Mouse (Mus musculus) MEL (cell line): ENCODE data around the gene Gm10837. TPM values are rescaled to one million over a fixed set of nuclear protein-coding genes. Genes with fewer than 3 reads are reported as not detected.

Experiments
- DNase-seq: peaks from one replicate; pipeline ENCODE4 v3.0.0; 2011; ENCODE audit warnings: low read depth, low spot score
- H3K27ac ChIP-seq: 2 replicates; pipeline ENCODE4 v1.5.1; 2012; ENCODE audit warnings: low read depth, mild to moderate bottlenecking, control low read depth, low read length, moderate library complexity; ENCODE audit not compliant: control insufficient read depth
- H3K27me3 ChIP-seq, 2 experiments: fragments of 150-350 bp in 1 of 2; sonication (generic) in 1 of 2; 2 replicates each; pipeline ENCODE4 v1.6.1; 2012; ENCODE audit warnings: low read length in 2 of 2, mild to moderate bottlenecking in 2 of 2, improper control_type of control experiment in 1 of 2, moderate library complexity in 1 of 2; ENCODE audit not compliant: insufficient read depth in 2 of 2, control insufficient read depth in 1 of 2
- H3K36me3 ChIP-seq, 2 experiments: 2 replicates each; pipeline ENCODE4 v1.6.1; 2012 to 2014; ENCODE audit warnings: low read length in 2 of 2, improper control_type of control experiment in 1 of 2, inconsistent platforms in 1 of 2, mild to moderate bottlenecking in 1 of 2; ENCODE audit not compliant: insufficient read depth in 2 of 2, control insufficient read depth in 1 of 2
- H3K4me1 ChIP-seq, 2 experiments: fragments of 150-350 bp in 1 of 2; sonication (generic) in 1 of 2; 2 replicates each; pipeline ENCODE4 v1.6.1; 2012; ENCODE audit warnings: low read length in 2 of 2, improper control_type of control experiment in 1 of 2, mild to moderate bottlenecking in 1 of 2; ENCODE audit not compliant: insufficient read depth in 2 of 2, control insufficient read depth in 1 of 2
- H3K4me3 ChIP-seq, 2 experiments: fragments of 150-350 bp in 1 of 2; sonication (generic) in 1 of 2; 2 replicates each; pipeline ENCODE4 v1.5.1; 2012; ENCODE audit warnings: low read depth in 2 of 2, low read length in 2 of 2, mild to moderate bottlenecking in 2 of 2, moderate library complexity in 2 of 2, control low read depth in 1 of 2, improper control_type of control experiment in 1 of 2; ENCODE audit not compliant: control insufficient read depth in 1 of 2, insufficient read depth in 1 of 2
- H3K79me2 ChIP-seq: 2 replicates; pipeline ENCODE4 v1.6.1; 2012; ENCODE audit warnings: mild to moderate bottlenecking, low read length, moderate library complexity; ENCODE audit not compliant: control insufficient read depth, poor library complexity, insufficient read depth
- H3K9ac ChIP-seq: 2 replicates; pipeline ENCODE4 v1.6.1; 2012; ENCODE audit warnings: low read depth, mild to moderate bottlenecking, control low read depth, low read length, moderate library complexity; ENCODE audit not compliant: control insufficient read depth, poor library complexity, severe bottlenecking
- H3K9me3 ChIP-seq: fragments of 150-350 bp; sonication (generic); replicated peaks from 2 replicates; pipeline ENCODE4 v1.6.1; 2012; ENCODE audit warnings: mild to moderate bottlenecking, low read length, improper control_type of control experiment, moderate library complexity; ENCODE audit not compliant: insufficient read depth
- BHLHE40 ChIP-seq: IDR thresholded peaks from 2 replicates; pipeline ENCODE4 v1.6.1; 2012; ENCODE audit warnings: low read depth, mild to moderate bottlenecking, inconsistent platforms, low read length, improper control_type of control experiment, borderline replicate concordance
- CHD1 ChIP-seq: IDR thresholded peaks from 2 replicates; pipeline ENCODE4 v1.6.1; 2012; ENCODE audit warnings: low read depth, mild to moderate bottlenecking, inconsistent platforms, low read length, improper control_type of control experiment
- CHD2 ChIP-seq: IDR thresholded peaks from 2 replicates; pipeline ENCODE4 v1.6.1; 2011; ENCODE audit warnings: low read length, improper control_type of control experiment
- CTCF ChIP-seq, 3 experiments: IDR thresholded peaks in 2 of 3; conservative IDR thresholded peaks in 1 of 3; 2 replicates each; pipeline ENCODE4 v1.5.1; 2011 to 2012; ENCODE audit warnings: low read length in 3 of 3, low read depth in 2 of 3, mild to moderate bottlenecking in 2 of 3, improper control_type of control experiment in 1 of 3, inconsistent platforms in 1 of 3, mixed read lengths in 1 of 3, moderate library complexity in 1 of 3; ENCODE audit not compliant: control insufficient read depth in 1 of 3, insufficient read depth in 1 of 3, poor library complexity in 1 of 3, severe bottlenecking in 1 of 3
- E2F4 ChIP-seq: IDR thresholded peaks from 2 replicates; pipeline ENCODE4 v1.6.1; 2011; ENCODE audit warnings: low read depth, low read length, improper control_type of control experiment, borderline replicate concordance
- ELF1 ChIP-seq: IDR thresholded peaks from 2 replicates; pipeline ENCODE4 v1.6.1; 2014; ENCODE audit warnings: low read depth, mild to moderate bottlenecking, inconsistent platforms, low read length, improper control_type of control experiment, moderate library complexity
- ETS1 ChIP-seq: IDR thresholded peaks from 2 replicates; pipeline ENCODE4 v1.6.1; 2012; ENCODE audit warnings: low read depth, mild to moderate bottlenecking, inconsistent platforms, low read length, improper control_type of control experiment, moderate library complexity
- GABPA ChIP-seq: IDR thresholded peaks from 2 replicates; pipeline ENCODE4 v1.6.1; 2012; ENCODE audit warnings: low read depth, mild to moderate bottlenecking, inconsistent platforms, low read length, improper control_type of control experiment, moderate library complexity
- GATA1 ChIP-seq: IDR thresholded peaks from 2 replicates; pipeline ENCODE4 v1.6.1; 2011; ENCODE audit warnings: low read depth, low read length, improper control_type of control experiment
- HCFC1 ChIP-seq: IDR thresholded peaks from 2 replicates; pipeline ENCODE4 v1.6.1; 2012; ENCODE audit warnings: low read depth, mild to moderate bottlenecking, inconsistent platforms, low read length, improper control_type of control experiment, moderate library complexity
- JUND ChIP-seq: IDR thresholded peaks from 2 replicates; pipeline ENCODE4 v1.6.1; 2011; ENCODE audit warnings: low read depth, mild to moderate bottlenecking, improper control_type of control experiment, low read length
- MAFK ChIP-seq: IDR thresholded peaks from 2 replicates; pipeline ENCODE4 v1.6.1; 2011; ENCODE audit warnings: low read depth, mild to moderate bottlenecking, low read length, improper control_type of control experiment, borderline replicate concordance
- MAX ChIP-seq: IDR thresholded peaks from 2 replicates; pipeline ENCODE4 v1.6.1; 2011; ENCODE audit warnings: low read length, improper control_type of control experiment
- MEF2A ChIP-seq: IDR thresholded peaks from 2 replicates; pipeline ENCODE4 v1.6.1; 2014; ENCODE audit warnings: low read depth, mild to moderate bottlenecking, inconsistent platforms, low read length, improper control_type of control experiment; ENCODE audit not compliant: poor library complexity, insufficient replicate concordance, severe bottlenecking; ENCODE audit errors: extremely low read depth
- MXI1 ChIP-seq: IDR thresholded peaks from 2 replicates; pipeline ENCODE4 v1.6.1; 2011; ENCODE audit warnings: mild to moderate bottlenecking, low read depth, low read length, improper control_type of control experiment
- MYC ChIP-seq: IDR thresholded peaks from 2 replicates; pipeline ENCODE4 v1.6.1; 2011; ENCODE audit warnings: low read depth, mild to moderate bottlenecking, low read length, improper control_type of control experiment, moderate library complexity
- POLR2AphosphoS2 ChIP-seq: IDR thresholded peaks from 2 replicates; pipeline ENCODE4 v1.6.1; 2011; ENCODE audit warnings: low read length, improper control_type of control experiment
- POLR2AphosphoS5 ChIP-seq: IDR thresholded peaks from 2 replicates; pipeline ENCODE4 v1.6.1; 2012; ENCODE audit warnings: low read depth, borderline replicate concordance, mild to moderate bottlenecking, inconsistent platforms, low read length, moderate library complexity, mixed read lengths
- SIN3A ChIP-seq: IDR thresholded peaks from 2 replicates; pipeline ENCODE4 v1.6.1; 2012; ENCODE audit warnings: low read length, improper control_type of control experiment, inconsistent platforms
- SMC3 ChIP-seq: IDR thresholded peaks from 2 replicates; pipeline ENCODE4 v1.6.1; 2011; ENCODE audit warnings: low read depth, low read length, improper control_type of control experiment
- TAL1 ChIP-seq: IDR thresholded peaks from 2 replicates; pipeline ENCODE4 v1.6.1; 2012; ENCODE audit warnings: mild to moderate bottlenecking, inconsistent platforms, low read length, moderate library complexity, mixed read lengths
- TBP ChIP-seq: IDR thresholded peaks from 2 replicates; pipeline ENCODE4 v1.8.0; 2011; ENCODE audit warnings: low read depth, low read length, improper control_type of control experiment
- TCF12 ChIP-seq: IDR thresholded peaks from 2 replicates; pipeline ENCODE4 v1.6.1; 2014; ENCODE audit warnings: low read depth, mild to moderate bottlenecking, inconsistent platforms, low read length, improper control_type of control experiment, moderate library complexity
- UBTF ChIP-seq: IDR thresholded peaks from 2 replicates; pipeline ENCODE4 v1.6.1; 2012; ENCODE audit warnings: low read depth, mild to moderate bottlenecking, inconsistent platforms, low read length, improper control_type of control experiment, moderate library complexity, borderline replicate concordance; ENCODE audit not compliant: insufficient read depth
- USF1 ChIP-seq: IDR thresholded peaks from 2 replicates; pipeline ENCODE4 v1.6.1; 2014; ENCODE audit warnings: low read depth, mild to moderate bottlenecking, inconsistent platforms, low read length, improper control_type of control experiment, moderate library complexity
- USF2 ChIP-seq, 2 experiments: IDR thresholded peaks; 2 replicates each; pipeline ENCODE4 v1.6.1; 2011 to 2012; ENCODE audit warnings: improper control_type of control experiment in 2 of 2, low read length in 2 of 2, borderline replicate concordance in 1 of 2, inconsistent platforms in 1 of 2, low read depth in 1 of 2, mild to moderate bottlenecking in 1 of 2; ENCODE audit not compliant: insufficient read depth in 1 of 2
- ZNF384 ChIP-seq: IDR thresholded peaks from 2 replicates; pipeline ENCODE4 v1.6.1; 2012; ENCODE audit warnings: low read depth, mild to moderate bottlenecking, inconsistent platforms, low read length, improper control_type of control experiment
- polyA plus RNA-seq, 2 experiments: library from polyadenylated mRNA; stranded (reverse) in 1 of 2; unstranded in 1 of 2; fragments of >175 nt in 1 of 2; fragments of >200 nt in 1 of 2; gene quantifications; 2 replicates each; pipeline versions ENCODE4 v1.2.1 to v1.2.4; 2012; ENCODE audit warnings: low replicate concordance in 2 of 2, low read depth in 1 of 2; ENCODE audit not compliant: insufficient read length in 2 of 2, insufficient read depth in 1 of 2, missing spikeins in 1 of 2
- total RNA-seq: library from RNA; depleted of rRNA; stranded (reverse); fragments of 300-350 nt; gene quantifications from 2 replicates; pipeline ENCODE4 v1.2.3, GENCODE M21; 2012

Gene Gm10837
- total and polyA plus RNA-seq, 3 experiments: not detected

- Histone ChIP-seq H3K79me2 (no peaks in the 10 kb centered on the region), H3K9me3 (no peaks in the 10 kb centered on the region), H3K36me3 (no peaks in the 10 kb centered on the region), H3K4me1 (no peaks in the 10 kb centered on the region), H3K27me3 (no peaks in the 10 kb centered on the region), H3K27ac (no peak overlapping the region), H3K9ac (no peak overlapping the region), H3K4me3 (no peak overlapping the region)
- DNase-seq: no peak
- TF ChIP-seq TBP: no peak
- TF ChIP-seq MYC: no peak
- no peak for TF ChIP-seq SIN3A
- TF ChIP-seq SMC3: no peak
These were observed 9.2 kb upstream of the Gm10837 start for GRCm38 (mm10) chr14:122481181-122481580.

GRCm38 (mm10) chr14:122482081-122483023 is 8.0 kb upstream of the Gm10837 start:
- Histone ChIP-seq H3K79me2 (no peaks in the 10 kb centered on the region), H3K4me1 (no peaks in the 10 kb centered on the region)
- no peak for DNase-seq

GRCm38 (mm10) chr14:122483024-122483385 is 7.4 kb upstream of the Gm10837 start:
- no peak for DNase-seq
- H3K79me2 ChIP-seq: no peaks in the 10 kb centered on the region
- no peaks in the 10 kb centered on the region for H3K27me3 ChIP-seq
- H3K9ac ChIP-seq: no peak overlapping the region
- no peaks in the 10 kb centered on the region for H3K9me3 ChIP-seq
- H3K27ac ChIP-seq: no peak overlapping the region
- H3K36me3 ChIP-seq: no peaks in the 10 kb centered on the region
- no peak overlapping the region for H3K4me3 ChIP-seq
- no peaks in the 10 kb centered on the region for H3K4me1 ChIP-seq
- TF ChIP-seq MAFK: no peak
- no peak for TF ChIP-seq USF1
- no peak for TF ChIP-seq TBP
- TF ChIP-seq BHLHE40: no peak
- no peak for TF ChIP-seq HCFC1
- TF ChIP-seq JUND: no peak
- no peak for TF ChIP-seq POLR2AphosphoS5
- TF ChIP-seq USF2 (IDR thresholded peaks at IDR 0.05; ENCODE audit: borderline replicate concordance in 1 of 2, insufficient read depth in 1 of 2, low read depth in 1 of 2, low read length in 2 of 2): no peak
- TF ChIP-seq CHD2: no peak
- no peak for TF ChIP-seq ZNF384
- no peak for TF ChIP-seq CTCF (IDR thresholded peaks at IDR 0.05 in 2 of 3, conservative IDR thresholded peaks at IDR 0.05 in 1 of 3; ENCODE audit: control insufficient read depth in 1 of 3, insufficient read depth in 1 of 3, low read depth in 2 of 3, low read length in 3 of 3, poor library complexity in 1 of 3, severe bottlenecking in 1 of 3)
- TF ChIP-seq UBTF: no peak
- no peak for TF ChIP-seq POLR2AphosphoS2
- TF ChIP-seq TCF12: no peak
- no peak for TF ChIP-seq MXI1
- TF ChIP-seq CHD1: no peak
- TF ChIP-seq ETS1: no peak
- no peak for TF ChIP-seq TAL1

More at GRCm38 (mm10) chr14:122482081-122483023, 8.0 kb upstream of the Gm10837 start:
- no peaks in the 10 kb centered on the region for H3K36me3 ChIP-seq
- H3K9me3 ChIP-seq: no peaks in the 10 kb centered on the region
- no peak overlapping the region for H3K9ac ChIP-seq
- no peak overlapping the region for H3K4me3 ChIP-seq
- H3K27ac ChIP-seq: no peak overlapping the region
- H3K27me3 ChIP-seq: no peaks in the 10 kb centered on the region
- TF ChIP-seq TCF12: no peak
- no peak for TF ChIP-seq SIN3A
- no peak for TF ChIP-seq MXI1
- no peak for TF ChIP-seq ELF1
- TF ChIP-seq MEF2A: no peak
- TF ChIP-seq BHLHE40: no peak
- TF ChIP-seq E2F4: no peak
- TF ChIP-seq GATA1: no peak
- TF ChIP-seq HCFC1: no peak
- TF ChIP-seq GABPA: no peak
- no peak for TF ChIP-seq MAFK
- no peak for TF ChIP-seq MAX
- TF ChIP-seq, all 39 proteins: peak for 0
